Mouse (Mus musculus) left cerebral cortex, adult 2 months (tissue): ENCODE measurements around the gene Fezf2. TPM values are rescaled to one million over a fixed set of nuclear protein-coding genes. Genes with fewer than 3 reads are reported as not detected.

Source experiments
- DNase-seq, 2 experiments: peaks; one replicate each; pipeline ENCODE4 v3.0.0; 2021 to 2022; ENCODE audit warnings: low spot score in 2 of 2, mixed read lengths in 1 of 2; ENCODE audit errors: extremely low spot score in 1 of 2
- H3K27ac ChIP-seq: fragments of 200-600 bp; 2 replicates; pipeline ENCODE4 v1.8.1; 2022
- H3K4me3 ChIP-seq: fragments of 200-600 bp; 2 replicates; pipeline ENCODE4 v1.8.1; 2022
- CTCF ChIP-seq: fragments of 200-600 bp; IDR thresholded peaks from 2 replicates; pipeline ENCODE4 v1.8.1; 2022; ENCODE audit warnings: antibody characterized with exemption, mild to moderate bottlenecking, moderate library complexity
- intact Hi-C: fragments of 180-260 bp; cut with DNase I; formaldehyde crosslinking; loops from one replicate; pipeline ENCODE4 v1.15.1; 2025
- total RNA-seq, 2 experiments: library from RNA; stranded (reverse); gene quantifications; 2 replicates each; pipeline ENCODE4 v1.2.3; 2021

Gene Fezf2
- total RNA-seq, 2 experiments from 2014 or later: 28.6 to 33.1 TPM

DNA sequence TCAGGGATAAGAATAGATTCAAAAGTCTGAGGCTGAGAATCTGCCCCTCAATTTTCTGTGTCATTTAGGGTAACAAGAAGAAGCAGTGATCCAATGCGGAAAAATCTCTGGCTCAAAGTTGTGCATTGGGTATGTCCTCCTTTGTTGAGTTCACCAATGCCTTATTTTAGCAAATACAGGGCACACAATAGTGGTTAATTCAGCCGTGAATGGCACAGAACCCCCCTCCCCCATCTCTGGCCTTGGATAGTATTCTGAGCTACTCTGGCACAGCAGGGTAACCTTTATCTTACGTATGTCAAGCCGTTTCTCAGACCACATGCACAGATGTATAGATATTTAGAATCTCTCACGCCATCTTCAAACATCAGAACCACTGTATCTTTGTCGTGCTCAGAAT is 48.3 kb downstream of the Fezf2 start:
- intact Hi-C loops: loop anchor here (1.0 to 5.0 kb wide), 3 partner anchors 67 to 232 kb away; no protein-coding TSS in a partner anchor
- DNase-seq: no peak
- H3K27ac ChIP-seq: no peak overlapping the region
- no peak for TF ChIP-seq CTCF
- H3K4me3 ChIP-seq: no peak overlapping the region

DNA sequence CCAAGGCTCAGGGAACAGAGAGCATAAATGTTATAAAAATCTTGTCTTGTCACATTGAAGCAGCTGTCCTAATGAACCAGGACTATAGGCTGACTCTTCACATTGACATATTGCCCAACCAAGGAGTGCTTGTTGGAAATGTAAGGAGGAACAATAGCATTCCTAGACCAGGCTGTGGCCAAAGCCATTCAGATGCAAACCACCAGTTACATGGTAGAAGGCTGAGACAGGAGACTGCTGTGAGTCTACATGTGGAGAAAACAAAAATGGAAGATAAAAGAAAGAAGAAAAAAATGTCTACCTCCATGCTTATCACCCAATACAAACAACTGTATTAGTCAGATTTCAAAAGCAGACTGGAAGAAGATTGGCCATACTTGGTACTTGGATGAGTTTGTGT is 48.8 kb downstream of the Fezf2 start:
- TF ChIP-seq CTCF: no peak
- intact Hi-C loops: loop anchor here (5.0 kb wide), 1 partner anchor 137 kb away; no protein-coding TSS in a partner anchor
- no peak overlapping the region for H3K27ac ChIP-seq
- no peak overlapping the region for H3K4me3 ChIP-seq
- DNase-seq: no peak

DNA sequence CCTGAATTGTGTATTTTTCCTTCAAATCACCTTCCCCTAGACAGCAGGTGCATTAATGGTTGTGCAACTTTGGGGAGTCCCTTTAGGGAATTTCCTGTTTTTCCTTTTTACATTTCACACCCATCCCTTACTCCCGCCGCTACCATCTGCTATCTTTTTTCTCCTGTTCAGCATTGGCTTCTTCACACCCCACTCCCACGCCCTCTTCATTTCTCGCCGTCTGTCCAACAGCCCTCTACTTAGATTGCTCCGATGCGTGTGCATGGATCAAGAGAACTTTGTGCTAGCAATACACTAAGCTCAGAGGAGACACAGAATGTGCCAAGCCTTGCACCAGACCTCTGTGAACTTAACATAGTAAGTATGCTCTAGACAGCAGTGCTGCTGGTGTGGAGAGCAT is 51.6 kb downstream of the Fezf2 start:
- H3K4me3 ChIP-seq: no peak overlapping the region
- DNase-seq: peak; percentile 68 to 70
- intact Hi-C loops: loop anchor here (2.0 to 5.0 kb wide), 2 partner anchors 44 to 134 kb away; no protein-coding TSS in a partner anchor
- H3K27ac ChIP-seq: no peak overlapping the region
- TF ChIP-seq CTCF: no peak

Other genes with a start within 250 kb of the Fezf2 start
- gene Gm49355, start 64.2 kb downstream of the Fezf2 start, total RNA-seq: under 1 TPM in 1 of 2 experiments, not detected in 1; 0.20 TPM
- 10 to 100 TPM; 27.4 to 30.1 TPM for gene 3830406C13Rik, start 64.0 kb downstream of the Fezf2 start, total RNA-seq